Mouse (Mus musculus) kidney, embryonic 14.5 days (tissue): ENCODE measurements around the gene Jhy. TPM values are rescaled to one million over a fixed set of nuclear protein-coding genes. Genes with fewer than 3 reads are reported as not detected.

Source experiments
- ATAC-seq: fragments of 200-750 bp; cut with Nextera tagmentation; 2 replicates; pipeline ENCODE4 v1.8.0; 2017; ENCODE audit warnings: moderate number of reproducible peaks, mild to moderate bottlenecking, moderate TSS enrichment, moderate library complexity; ENCODE audit not compliant: low FRiP score, low TSS enrichment
- H3K27ac ChIP-seq: fragments of 300-500 bp; sonication (generic); 2 replicates; pipeline ENCODE4 v1.5.1; 2014; ENCODE audit warnings: low read depth, mild to moderate bottlenecking, low read length, moderate library complexity, mixed read lengths
- H3K27me3 ChIP-seq: fragments of 300-500 bp; sonication (generic); 2 replicates; pipeline ENCODE4 v1.6.1; 2014; ENCODE audit warnings: mild to moderate bottlenecking, low read length; ENCODE audit not compliant: control insufficient read depth, insufficient read depth
- H3K36me3 ChIP-seq: fragments of 300-500 bp; sonication (generic); 2 replicates; pipeline ENCODE4 v1.6.1; 2014; ENCODE audit warnings: low read length, mixed read lengths; ENCODE audit not compliant: control insufficient read depth, insufficient read depth
- H3K4me1 ChIP-seq: fragments of 300-500 bp; sonication (generic); 2 replicates; pipeline ENCODE4 v1.6.1; 2014; ENCODE audit warnings: low read length, mixed read lengths; ENCODE audit not compliant: control insufficient read depth, insufficient read depth
- H3K4me2 ChIP-seq: fragments of 300-500 bp; sonication (generic); replicated peaks from 2 replicates; pipeline ENCODE4 v1.6.1; 2014; ENCODE audit warnings: low read depth, mild to moderate bottlenecking, low read length
- H3K4me3 ChIP-seq: fragments of 300-500 bp; sonication (generic); 2 replicates; pipeline ENCODE4 v1.5.1; 2014; ENCODE audit warnings: mild to moderate bottlenecking, low read length
- H3K9ac ChIP-seq: fragments of 300-500 bp; sonication (generic); 2 replicates; pipeline ENCODE4 v1.6.1; 2014; ENCODE audit warnings: low read depth, mild to moderate bottlenecking, low read length, moderate library complexity
- H3K9me3 ChIP-seq: fragments of 300-500 bp; sonication (generic); 2 replicates; pipeline ENCODE4 v1.6.1; 2016; ENCODE audit warnings: low read length; ENCODE audit not compliant: control insufficient read depth
- WGBS: fragments of 180-500 bp; shearing (Covaris S2); extraction: QIAGEN DNeasy Blood & Tissue Kit; methylation state at CpG from one replicate; pipeline ENCODE4 v1.1.7; 2014; 5-methylcytosine and 5-hydroxymethylcytosine counted together
- polyA plus RNA-seq: library from polyadenylated mRNA; unstranded; fragments of >200 nt; fragmentation: Nextera tagmentation; extraction: Ambion mirVana; gene quantifications from 2 replicates; pipeline ENCODE4 v1.2.1, GENCODE M21; 2014

Gene Jhy
- polyA plus RNA-seq, 1 experiment from 2014 or later = 0.34 TPM

DNA sequence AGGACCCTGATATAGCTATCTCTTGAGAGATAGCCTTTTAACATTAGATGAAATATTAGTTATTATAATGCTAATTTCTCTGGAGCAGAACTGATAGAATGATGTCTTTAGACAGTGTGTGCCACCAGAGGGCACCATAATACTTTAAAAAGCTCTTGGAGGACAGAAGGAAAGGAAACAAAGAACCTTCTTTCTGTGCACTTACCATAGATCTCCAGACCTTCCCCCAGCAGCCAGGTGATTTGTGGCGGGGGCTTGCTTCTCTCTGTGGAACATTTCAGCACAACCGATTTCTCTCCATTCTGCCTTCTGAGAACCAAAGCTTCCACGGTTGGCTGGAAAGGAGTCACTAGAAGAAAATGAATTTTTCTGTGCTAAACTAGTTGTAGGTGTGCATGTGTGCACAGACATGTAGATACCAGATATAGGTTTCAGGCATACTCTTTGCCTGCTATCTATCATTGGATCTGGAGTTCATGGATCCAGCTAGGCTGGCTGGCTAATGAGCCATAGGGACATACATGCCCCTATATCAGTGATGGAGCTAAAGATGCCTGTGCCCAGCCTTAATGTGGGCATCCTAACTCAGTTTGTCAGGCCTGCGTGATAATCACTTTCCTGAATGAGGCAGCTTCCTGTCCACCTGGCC lies 26.1 kb upstream of the Jhy start:
- no peak overlapping the region for H3K9ac ChIP-seq
- H3K4me1 ChIP-seq = no peaks in the 10 kb centered on the region
- no peak overlapping the region for H3K27ac ChIP-seq
- no peak overlapping the region for H3K4me3 ChIP-seq
- H3K36me3 ChIP-seq = no peaks in the 10 kb centered on the region
- H3K27me3 ChIP-seq = no peaks in the 10 kb centered on the region
- no peak overlapping the region for H3K4me2 ChIP-seq
- 42% methylated on average over 4 of the region's 4 CpGs for WGBS
- H3K9me3 ChIP-seq = no peaks in the 10 kb centered on the region
- no peak for ATAC-seq

DNA sequence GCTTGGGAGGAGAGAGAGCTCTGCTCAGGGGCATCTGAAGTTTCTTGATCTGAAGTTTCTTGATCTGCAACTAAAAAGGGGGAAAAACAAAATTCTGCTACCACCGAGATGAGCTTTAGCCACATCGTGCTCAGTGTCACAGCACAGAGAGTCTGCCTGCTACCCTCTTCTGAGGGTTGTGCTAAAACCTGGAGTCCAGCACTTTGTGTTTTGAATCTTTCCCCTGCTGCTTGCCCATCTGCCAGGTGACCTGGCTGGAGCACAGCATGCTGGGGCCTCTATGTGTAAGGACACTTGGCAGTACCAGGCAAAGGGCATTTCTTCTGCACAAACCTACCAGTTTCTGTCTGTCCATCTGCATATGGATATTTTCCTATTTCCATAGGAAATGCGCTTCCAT lies 20.4 kb upstream of the Jhy start:
- no peak overlapping the region for H3K4me2 ChIP-seq
- H3K4me3 ChIP-seq = no peak overlapping the region
- no peaks in the 10 kb centered on the region for H3K27me3 ChIP-seq
- no peaks in the 10 kb centered on the region for H3K36me3 ChIP-seq
- 66% methylated on average over 3 of the region's 3 CpGs for WGBS
- no peaks in the 10 kb centered on the region for H3K4me1 ChIP-seq
- H3K9ac ChIP-seq = no peak overlapping the region
- no peak for ATAC-seq
- H3K9me3 ChIP-seq = no peaks in the 10 kb centered on the region
- no peak overlapping the region for H3K27ac ChIP-seq

DNA sequence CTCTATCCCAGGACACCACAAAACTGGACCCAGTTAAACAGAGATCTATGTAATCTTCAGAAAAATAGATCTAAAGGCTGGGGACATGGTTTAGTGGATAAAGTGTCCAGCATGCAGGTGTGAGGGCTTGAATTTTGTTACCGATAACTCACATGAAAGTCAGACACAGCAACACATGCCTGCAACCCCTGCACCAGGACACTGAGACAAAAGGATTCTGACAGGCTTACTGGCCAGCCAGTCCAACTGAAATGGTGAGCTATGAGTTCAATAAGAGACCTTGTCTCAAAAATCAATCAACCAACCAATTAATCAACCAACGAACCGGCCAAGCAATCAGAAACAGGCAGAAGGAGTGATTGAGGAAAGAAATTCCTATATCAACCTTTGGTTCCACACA lies 19.8 kb upstream of the Jhy start:
- H3K9me3 ChIP-seq = no peaks in the 10 kb centered on the region
- no peak overlapping the region for H3K9ac ChIP-seq
- no peaks in the 10 kb centered on the region for H3K27me3 ChIP-seq
- no peak for ATAC-seq
- no peak overlapping the region for H3K4me2 ChIP-seq
- H3K27ac ChIP-seq = no peak overlapping the region
- no peak overlapping the region for H3K4me3 ChIP-seq
- WGBS = 87% methylated on average over 3 of the region's 3 CpGs
- no peaks in the 10 kb centered on the region for H3K36me3 ChIP-seq
- no peaks in the 10 kb centered on the region for H3K4me1 ChIP-seq

DNA sequence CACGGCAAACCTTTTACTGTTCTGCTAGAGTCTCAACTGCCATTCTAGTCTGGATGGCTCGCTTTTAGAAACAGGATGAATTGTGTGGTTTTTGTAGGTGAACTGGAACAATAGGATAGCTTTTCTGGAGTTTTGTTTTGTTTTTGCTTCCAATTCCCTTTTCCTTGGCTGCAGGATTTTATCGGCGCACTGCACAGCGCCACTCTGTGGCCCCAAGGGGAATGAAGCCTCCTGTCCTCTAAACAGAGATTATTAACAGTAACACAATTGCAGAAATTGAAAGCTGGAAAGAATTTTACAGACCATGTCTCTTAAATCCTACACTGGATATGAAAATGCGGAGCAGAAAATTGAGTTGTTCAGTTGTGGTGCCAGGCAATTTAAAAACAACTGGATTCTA lies 18.6 kb upstream of the Jhy start:
- ATAC-seq = no peak
- no peak overlapping the region for H3K4me3 ChIP-seq
- H3K27me3 ChIP-seq = no peaks in the 10 kb centered on the region
- H3K36me3 ChIP-seq = no peaks in the 10 kb centered on the region
- H3K4me2 ChIP-seq = no peak overlapping the region
- H3K4me1 ChIP-seq = no peaks in the 10 kb centered on the region
- no peaks in the 10 kb centered on the region for H3K9me3 ChIP-seq
- no peak overlapping the region for H3K9ac ChIP-seq
- 42% methylated on average over 6 of the region's 6 CpGs for WGBS
- no peak overlapping the region for H3K27ac ChIP-seq

DNA sequence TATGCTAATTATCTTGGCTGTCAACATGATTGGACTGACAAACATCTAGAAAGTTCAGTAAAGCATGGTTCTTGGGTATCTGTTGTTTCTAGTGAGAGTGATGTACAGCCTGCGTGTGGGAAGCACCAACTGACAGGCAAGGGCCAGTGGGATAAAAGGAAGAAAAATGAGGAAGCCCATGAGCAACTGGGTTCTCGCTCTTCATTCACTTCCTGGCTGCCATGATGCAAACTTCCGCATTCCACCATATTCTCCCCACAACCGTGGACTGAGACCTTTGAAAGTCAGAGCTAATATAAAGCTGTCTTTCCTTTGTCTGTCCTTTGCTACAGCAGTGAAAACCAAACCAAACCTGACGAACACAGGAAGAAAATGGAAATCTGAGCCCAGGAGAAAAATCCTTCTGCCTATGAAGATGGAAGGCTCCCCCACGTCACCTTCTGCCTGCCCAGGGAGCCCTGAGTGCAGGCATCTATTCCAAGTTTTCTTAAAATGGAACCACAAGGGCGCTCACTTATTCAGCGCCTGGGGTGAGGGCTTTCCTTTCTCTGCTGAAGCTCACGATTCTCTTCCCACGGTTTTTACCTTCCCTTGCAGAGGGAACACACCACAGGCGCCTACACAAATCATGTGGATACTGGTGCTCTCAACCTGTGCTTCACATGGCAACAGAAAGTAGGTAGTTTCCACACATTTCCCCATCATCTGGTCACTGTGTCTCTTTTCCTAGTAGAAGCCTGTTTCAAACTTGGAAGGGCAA lies 10.3 kb upstream of the Jhy start:
- WGBS = 71% methylated on average over 11 of the region's 11 CpGs
- no peak for ATAC-seq
- no peak overlapping the region for H3K4me2 ChIP-seq
- H3K27me3 ChIP-seq = no peaks in the 10 kb centered on the region
- no peak overlapping the region for H3K27ac ChIP-seq
- H3K36me3 ChIP-seq = no peaks in the 10 kb centered on the region
- no peak overlapping the region for H3K9ac ChIP-seq
- no peaks in the 10 kb centered on the region for H3K9me3 ChIP-seq
- H3K4me3 ChIP-seq = no peak overlapping the region
- no peaks in the 10 kb centered on the region for H3K4me1 ChIP-seq

DNA sequence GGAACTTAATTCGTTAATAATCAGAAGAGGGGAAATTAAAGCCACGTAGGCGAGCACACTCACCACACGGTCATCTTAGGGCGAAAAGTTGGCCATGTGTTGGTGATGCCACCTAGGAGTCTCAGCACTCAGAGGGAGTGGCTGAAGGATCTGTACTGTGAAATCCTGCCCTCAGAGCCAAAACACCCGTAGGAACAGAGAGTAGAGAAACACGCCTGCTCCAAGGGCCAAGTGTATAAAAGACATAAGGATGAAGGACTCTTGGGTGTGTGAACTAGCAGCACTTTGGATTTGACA lies 448 bp upstream of the Jhy start:
- peak overlapping the region; percentile 55; the same call in 1 of the 2 replicates for H3K9ac ChIP-seq
- no peak for ATAC-seq
- H3K27me3 ChIP-seq = peaks cover 31% of the 10 kb centered on the region

DNA sequence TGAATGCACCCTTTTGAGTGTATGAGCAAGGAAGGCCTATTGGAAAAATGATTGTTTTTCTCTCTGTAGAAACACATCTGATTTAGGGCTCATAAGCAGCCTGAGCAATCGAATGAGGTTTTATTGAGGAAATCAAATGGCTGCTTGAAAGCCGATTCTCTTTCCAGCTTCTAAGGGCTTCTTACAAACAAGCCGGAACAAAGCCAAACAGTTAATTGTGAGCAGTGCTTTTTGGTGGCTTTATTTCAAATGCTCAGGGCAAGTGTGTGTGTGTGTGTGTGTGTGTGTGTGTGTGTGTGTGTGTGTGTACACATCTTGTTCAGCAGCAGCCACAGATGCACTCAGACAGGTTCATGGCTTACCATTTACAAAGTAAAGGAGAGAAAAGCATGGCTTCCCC lies 2.5 kb downstream of the Jhy start:
- Histone ChIP-seq H3K4me2 (no peak overlapping the region), H3K27me3 (peaks cover 31% of the 10 kb centered on the region), H3K9ac (no peak overlapping the region), H3K27ac (no peak overlapping the region), H3K36me3 (no peaks in the 10 kb centered on the region), H3K4me1 (0 out of 2 replicates have a peak, but pooled peaks cover 4% of the 10 kb centered on the region), H3K4me3 (no peak overlapping the region), H3K9me3 (no peaks in the 10 kb centered on the region)
- ATAC-seq = no peak
- 51% methylated on average over 3 of the region's 3 CpGs for WGBS

More for the DNA sequence above, 448 bp upstream of the Jhy start:
- Histone ChIP-seq H3K4me1 (0 out of 2 replicates have a peak, but pooled peaks cover 4% of the 10 kb centered on the region), H3K4me2 (peak overlapping the region; percentile 86), H3K4me3 (peak overlapping the region; percentile 40), H3K9me3 (no peaks in the 10 kb centered on the region), H3K36me3 (no peaks in the 10 kb centered on the region), H3K27ac (no peak overlapping the region)
- WGBS = 16% methylated on average over 7 of the region's 7 CpGs

DNA sequence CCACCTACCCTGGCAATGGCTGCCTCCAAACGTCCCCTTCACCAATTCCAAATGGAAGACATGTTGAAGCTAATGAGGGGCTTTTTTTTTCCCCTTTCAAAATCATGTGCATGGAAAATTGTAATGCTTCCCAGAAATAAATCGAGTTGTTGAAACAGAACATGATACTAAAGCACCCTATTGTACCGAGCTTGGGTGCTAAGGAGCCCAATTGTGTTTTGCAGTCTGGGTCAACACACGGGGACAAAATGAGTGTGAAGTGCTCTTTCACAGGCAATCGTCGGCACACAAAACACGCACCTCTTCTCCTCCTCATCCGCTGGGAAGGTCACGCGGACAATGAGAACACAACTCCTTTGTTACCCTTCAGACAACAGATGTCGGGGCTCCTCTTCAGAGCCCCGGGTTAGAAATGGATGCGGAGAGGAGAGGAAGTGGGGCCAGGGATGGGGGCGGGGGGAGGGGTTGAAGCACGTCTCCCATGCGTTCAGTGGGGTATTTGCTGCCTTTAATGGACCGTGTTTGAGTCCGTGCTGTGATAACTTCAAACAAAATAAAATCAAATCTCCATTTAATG lies 14.8 kb downstream of the Jhy start:
- WGBS = 50% methylated on average over 18 of the region's 18 CpGs
- Histone ChIP-seq H3K27ac (no peak overlapping the region), H3K4me1 (no peaks in the 10 kb centered on the region), H3K9me3 (no peaks in the 10 kb centered on the region), H3K36me3 (no peaks in the 10 kb centered on the region), H3K27me3 (no peaks in the 10 kb centered on the region), H3K4me2 (no peak overlapping the region), H3K4me3 (no peak overlapping the region), H3K9ac (no peak overlapping the region)
- ATAC-seq = no peak

DNA sequence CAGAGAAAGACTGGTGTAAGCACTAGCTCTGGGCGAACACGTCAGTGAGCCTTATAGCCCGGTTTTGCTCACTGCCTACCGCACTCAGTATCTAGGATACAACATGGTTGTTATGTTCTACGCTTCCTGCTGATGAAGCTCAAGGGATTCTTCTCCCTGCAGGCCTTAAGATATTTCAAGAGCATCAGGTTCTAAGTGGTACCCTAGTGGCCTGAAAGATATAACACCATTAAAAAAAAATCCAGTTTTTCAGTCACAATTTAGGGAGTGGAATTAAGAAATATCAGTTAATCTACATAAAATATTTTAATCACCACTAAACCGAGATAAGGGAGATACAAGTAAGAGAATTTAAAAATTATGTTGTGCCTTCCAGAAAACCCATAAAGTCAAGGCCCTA lies 15.4 kb downstream of the Jhy start:
- ATAC-seq = no peak
- 93% methylated on average over 6 of the region's 6 CpGs for WGBS
- H3K27me3 ChIP-seq = no peaks in the 10 kb centered on the region

More for the DNA sequence above, 15.4 kb downstream of the Jhy start:
- no peaks in the 10 kb centered on the region for H3K9me3 ChIP-seq
- no peak overlapping the region for H3K27ac ChIP-seq
- no peaks in the 10 kb centered on the region for H3K36me3 ChIP-seq
- no peak overlapping the region for H3K4me2 ChIP-seq
- H3K4me3 ChIP-seq = no peak overlapping the region
- no peaks in the 10 kb centered on the region for H3K4me1 ChIP-seq
- no peak overlapping the region for H3K9ac ChIP-seq
